ENCODE assay signal across 9 mouse cellular contexts in genomic region chr10:40416944-40417343, GRCm38 (mm10).
A peak's percentile ranks its signal among the peaks of the same experiment; 100 is the strongest.
DNase-seq lines count a peak whose midpoint lies in the region; ATAC-seq and TF ChIP-seq lines count a peak whose summit lies in the region.
"Had no signal": no experiment of that assay in that cellular context is flagged by ENCODE, and none has a peak within 500 bp of the region (broad histone marks: within the 10 kb centered on the region; RNA-seq: fewer than 3 reads in every experiment).

No protein-coding gene starts in this region.

- H3K9ac ChIP-seq in kidney, embryonic 15.5 days, result no peak overlapping the region
- H3K9ac ChIP-seq in heart, embryonic 13.5 days, result no peak overlapping the region
- H3K9ac ChIP-seq in hindbrain, embryonic 12.5 days, result no peak overlapping the region
- H3K9ac ChIP-seq: midbrain, embryonic 12.5 days had no signal

- no peak overlapping the region for H3K27ac ChIP-seq in kidney, adult 2 months (ENCODE audit: insufficient read depth, low read depth, low read length)
- H3K27ac ChIP-seq in kidney, embryonic 15.5 days, result no peak overlapping the region
- peak overlapping the region; percentile 48; the same call in 1 of the 2 replicates for H3K27ac ChIP-seq in heart, embryonic 13.5 days (replicated peaks)
- no peak overlapping the region for H3K27ac ChIP-seq in hindbrain, embryonic 12.5 days
- H3K27ac ChIP-seq: midbrain, embryonic 12.5 days had no signal

- peak; percentile 79 for DNase-seq in kidney, adult 2 months
- DNase-seq in adrenal gland, postnatal 36 days, result peak; percentile 75 to 80
- DNase-seq in left cerebral cortex, adult 9 months (ENCODE audit: low spot score in 2 of 2), result peak; percentile 47 to 79
- DNase-seq in skeletal muscle tissue, adult 2 months (ENCODE audit: low read depth, low spot score), result peak; percentile 18
- no peak for DNase-seq in spleen, adult 18-20 months

- no peaks in the 10 kb centered on the region for H3K27me3 ChIP-seq in kidney, adult 2 months (replicated peaks; ENCODE audit: control insufficient read depth, insufficient read depth, low read length)
- no peaks in the 10 kb centered on the region for H3K27me3 ChIP-seq in kidney, embryonic 15.5 days
- H3K27me3 ChIP-seq in heart, embryonic 13.5 days (replicated peaks), result no peaks in the 10 kb centered on the region
- no peaks in the 10 kb centered on the region for H3K27me3 ChIP-seq in hindbrain, embryonic 12.5 days
- H3K27me3 ChIP-seq: midbrain, embryonic 12.5 days had no signal

- WGBS in kidney, adult 2 months, result 39% methylated on average over 7 of the region's 7 CpGs
- WGBS in kidney, embryonic 15.5 days, result 58% methylated on average over 7 of the region's 7 CpGs
- WGBS in heart, embryonic 13.5 days, result 47% methylated on average over 7 of the region's 7 CpGs
- WGBS in hindbrain, embryonic 12.5 days, result 79% methylated on average over 7 of the region's 7 CpGs

- no peak overlapping the region for H3K4me2 ChIP-seq in kidney, embryonic 15.5 days
- no peak overlapping the region for H3K4me2 ChIP-seq in heart, embryonic 13.5 days
- H3K4me2 ChIP-seq in hindbrain, embryonic 12.5 days (replicated peaks), result no peak overlapping the region
- H3K4me2 ChIP-seq: midbrain, embryonic 12.5 days had no signal

- peaks cover 4% of the 10 kb centered on the region; the same call in 1 of the 2 replicates for H3K4me1 ChIP-seq in kidney, adult 2 months (ENCODE audit: control insufficient read depth, insufficient read depth, low read length)
- peaks cover 23% of the 10 kb centered on the region; the same call in 1 of the 2 replicates for H3K4me1 ChIP-seq in kidney, embryonic 15.5 days
- peaks cover 17% of the 10 kb centered on the region for H3K4me1 ChIP-seq in heart, embryonic 13.5 days
- H3K4me1 ChIP-seq in hindbrain, embryonic 12.5 days, result peaks cover 8% of the 10 kb centered on the region; the same call in 1 of the 2 replicates

- H3K9me3 ChIP-seq in kidney, embryonic 15.5 days (replicated peaks), result no peaks in the 10 kb centered on the region
- no peaks in the 10 kb centered on the region for H3K9me3 ChIP-seq in heart, embryonic 13.5 days
- no peaks in the 10 kb centered on the region for H3K9me3 ChIP-seq in hindbrain, embryonic 12.5 days (replicated peaks)
- H3K9me3 ChIP-seq: midbrain, embryonic 12.5 days had no signal

- TF ChIP-seq CTCF in kidney, adult 2 months (conservative IDR thresholded peaks at IDR 0.05; ENCODE audit: insufficient read depth, insufficient read length, low read depth, low read length), result no peak

- no peak overlapping the region for H3K4me3 ChIP-seq in kidney, adult 2 months (ENCODE audit: insufficient read depth, low read depth, low read length)
- H3K4me3 ChIP-seq in kidney, embryonic 15.5 days (replicated peaks), result no peak overlapping the region
- no peak overlapping the region for H3K4me3 ChIP-seq in heart, embryonic 13.5 days
- H3K4me3 ChIP-seq in hindbrain, embryonic 12.5 days, result no peak overlapping the region
- H3K4me3 ChIP-seq: midbrain, embryonic 12.5 days had no signal

- TF ChIP-seq POLR2A in kidney, adult 2 months (IDR thresholded peaks at IDR 0.05; ENCODE audit: low read depth, low read length), result no peak

- no peaks in the 10 kb centered on the region for H3K36me3 ChIP-seq in kidney, adult 2 months (ENCODE audit: control insufficient read depth, insufficient read depth, low read length)
- H3K36me3 ChIP-seq in kidney, embryonic 15.5 days, result no peaks in the 10 kb centered on the region
- H3K36me3 ChIP-seq in heart, embryonic 13.5 days, result no peaks in the 10 kb centered on the region
- no peaks in the 10 kb centered on the region for H3K36me3 ChIP-seq in hindbrain, embryonic 12.5 days
- H3K36me3 ChIP-seq: midbrain, embryonic 12.5 days had no signal

- ATAC-seq in kidney, embryonic 15.5 days (replicated peaks; ENCODE audit: low FRiP score), result no peak
- ATAC-seq in heart, embryonic 13.5 days (ENCODE audit: extremely low read depth, insufficient number of reproducible peaks, low FRiP score, low TSS enrichment), result no peak
- ATAC-seq in hindbrain, embryonic 12.5 days (ENCODE audit: low FRiP score), result no peak

Comparison
In these comparisons a context has a peak if more than half of its experiments do, and no peak if none do; other contexts are left out.
1. DNase-seq: peak in kidney, adult 2 months (single experiment), adrenal gland, postnatal 36 days (2 of 2), left cerebral cortex, adult 9 months (2 of 2) and skeletal muscle tissue, adult 2 months (single experiment); none in spleen, adult 18-20 months (0 of 2).